10 mouse cellular contexts compared by ENCODE assay signal in the genomic region with DNA sequence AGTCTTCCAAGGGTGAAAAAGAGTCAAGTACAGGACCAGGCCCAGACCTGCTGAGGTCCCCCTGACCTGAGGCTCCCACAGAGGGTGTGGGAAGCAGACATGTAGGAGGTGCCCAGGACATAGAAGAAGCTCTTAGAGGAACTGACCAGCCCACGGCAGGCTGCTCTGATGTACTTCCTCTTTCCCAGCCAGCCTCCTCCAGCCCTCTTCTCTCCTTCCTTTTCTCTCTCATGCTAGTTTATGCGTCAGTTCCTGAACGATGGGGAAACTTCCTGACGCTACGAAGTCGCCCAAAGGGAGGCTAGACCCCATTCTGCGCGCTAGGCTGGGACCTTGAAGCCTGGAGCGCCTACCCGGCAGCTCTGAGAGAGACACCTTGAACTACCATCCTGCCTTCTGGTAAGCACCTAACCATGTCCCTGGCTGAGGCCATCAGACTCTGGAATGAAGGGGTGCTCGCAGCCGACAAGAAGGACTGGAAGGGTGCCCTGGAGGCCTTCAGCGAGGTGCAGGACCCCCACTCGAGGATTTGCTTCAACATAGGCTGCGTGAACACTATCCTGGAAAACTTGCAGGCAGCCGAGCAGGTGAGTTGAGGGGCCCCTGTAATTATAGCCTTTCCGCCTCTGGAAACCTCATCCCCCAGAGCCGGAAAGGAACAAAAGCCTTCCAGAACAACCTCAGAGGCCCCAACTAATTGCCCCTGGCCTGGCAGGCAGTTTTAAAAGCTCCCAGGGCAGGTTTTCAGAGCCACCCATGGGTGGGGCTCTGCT. TPM values are rescaled to one million over a fixed set of nuclear protein-coding genes. Genes with fewer than 3 reads are reported as not detected.
DNase-seq lines count a peak whose midpoint lies in the region; ATAC-seq and TF ChIP-seq lines count a peak whose summit lies in the region.
"Had no signal": no experiment of that assay in that cellular context is flagged by ENCODE, and none has a peak within 500 bp of the region (broad histone marks: within the 10 kb centered on the region; RNA-seq: fewer than 3 reads in every experiment).

No protein-coding gene starts in this region.

- H3K4me1 ChIP-seq in embryonic facial prominence, embryonic 13.5 days, result peaks cover 13% of the 10 kb centered on the region
- no peaks in the 10 kb centered on the region for H3K4me1 ChIP-seq in liver, postnatal 0 days (ENCODE audit: insufficient read depth)
- no peaks in the 10 kb centered on the region for H3K4me1 ChIP-seq in stomach, embryonic 15.5 days

- 49% methylated on average over 18 of the region's 18 CpGs for WGBS in embryonic facial prominence, embryonic 13.5 days
- WGBS in liver, postnatal 0 days (ENCODE audit: insufficient replicate concordance), result 29% methylated on average over 18 of the region's 18 CpGs
- WGBS in stomach, embryonic 15.5 days, result 71% methylated on average over 18 of the region's 18 CpGs

- no peak overlapping the region for H3K9ac ChIP-seq in embryonic facial prominence, embryonic 13.5 days
- H3K9ac ChIP-seq in liver, postnatal 0 days (replicated peaks), result peak overlapping the region; percentile 62
- H3K9ac ChIP-seq in stomach, embryonic 15.5 days, result no peak overlapping the region
- H3K9ac ChIP-seq: lung, embryonic 15.5 days had no signal

- no peaks in the 10 kb centered on the region for H3K36me3 ChIP-seq in embryonic facial prominence, embryonic 13.5 days
- no peaks in the 10 kb centered on the region for H3K36me3 ChIP-seq in liver, postnatal 0 days (replicated peaks; ENCODE audit: insufficient read depth, low read length)
- no peaks in the 10 kb centered on the region for H3K36me3 ChIP-seq in stomach, embryonic 15.5 days
- H3K36me3 ChIP-seq: lung, embryonic 15.5 days had no signal

- peak overlapping the region; percentile 40 for H3K27ac ChIP-seq in embryonic facial prominence, embryonic 13.5 days
- H3K27ac ChIP-seq in liver, postnatal 0 days (ENCODE audit: low read depth), result peak overlapping the region; percentile 80
- peak overlapping the region; percentile 51 for H3K27ac ChIP-seq in stomach, embryonic 15.5 days
- H3K27ac ChIP-seq: hindbrain, postnatal 0 days; lung, embryonic 15.5 days had no signal

- no peak overlapping the region for H3K4me2 ChIP-seq in embryonic facial prominence, embryonic 13.5 days
- H3K4me2 ChIP-seq in liver, postnatal 0 days (ENCODE audit: low read depth, low read length), result peak overlapping the region; percentile 51
- H3K4me2 ChIP-seq in stomach, embryonic 15.5 days, result no peak overlapping the region
- H3K4me2 ChIP-seq: lung, embryonic 15.5 days had no signal

- no peak overlapping the region for H3K4me3 ChIP-seq in embryonic facial prominence, embryonic 13.5 days
- peak overlapping the region; percentile 43 for H3K4me3 ChIP-seq in liver, postnatal 0 days (ENCODE audit: low read depth, low read length)
- H3K4me3 ChIP-seq in stomach, embryonic 15.5 days (replicated peaks), result no peak overlapping the region; the same call in 1 of the 2 replicates
- H3K4me3 ChIP-seq: lung, embryonic 15.5 days had no signal

- no peaks in the 10 kb centered on the region for H3K27me3 ChIP-seq in embryonic facial prominence, embryonic 13.5 days
- no peaks in the 10 kb centered on the region for H3K27me3 ChIP-seq in liver, postnatal 0 days (ENCODE audit: insufficient read depth, low read length)
- H3K27me3 ChIP-seq in stomach, embryonic 15.5 days (replicated peaks), result no peaks in the 10 kb centered on the region
- H3K27me3 ChIP-seq: lung, embryonic 15.5 days had no signal

- DNase-seq in lung, adult 18-20 months, result peak; percentile 41 to 64
- no peak for DNase-seq in lung, postnatal 10 days
- DNase-seq in liver, postnatal 0 days, result peak; percentile 41
- DNase-seq in left cerebral cortex, postnatal 25 days (ENCODE audit: low spot score in 2 of 2), result no peak
- no peak for DNase-seq in adrenal gland, postnatal 4 days (ENCODE audit: low spot score in 2 of 2)
- DNase-seq: right cerebral cortex, postnatal 4 days had no signal

- peak; percentile 31; the same call in 1 of the 2 replicates for TF ChIP-seq EP300 in liver, postnatal 0 days (IDR thresholded peaks at IDR 0.05; ENCODE audit: low read depth)

- no peak for TF ChIP-seq CTCF in liver, postnatal 0 days (IDR thresholded peaks at IDR 0.05; ENCODE audit: low read depth)

- ATAC-seq in embryonic facial prominence, embryonic 13.5 days (ENCODE audit: insufficient number of reproducible peaks, insufficient read depth, low FRiP score, low TSS enrichment, low read depth), result 0 out of 2 replicates have a peak, but pooled peaks have one; percentile 72
- ATAC-seq in liver, postnatal 0 days, result peak; percentile 64
- no peak; the same call in 1 of the 2 replicates for ATAC-seq in stomach, embryonic 15.5 days (ENCODE audit: insufficient read depth, low FRiP score, low read depth)
- ATAC-seq: hindbrain, postnatal 0 days had no signal

- H3K9me3 ChIP-seq in embryonic facial prominence, embryonic 13.5 days, result no peaks in the 10 kb centered on the region
- H3K9me3 ChIP-seq in liver, postnatal 0 days (ENCODE audit: low read length), result no peaks in the 10 kb centered on the region
- no peaks in the 10 kb centered on the region for H3K9me3 ChIP-seq in stomach, embryonic 15.5 days
- H3K9me3 ChIP-seq: lung, embryonic 15.5 days had no signal

- intact Hi-C loops in left cerebral cortex, postnatal 25 days (cut with DNase I), result no loop called here

RNA-seq across cellular contexts. Expression of gene Ncf2, which starts 7.8 kb away (rescaled TPM):
- polyA plus RNA-seq in embryonic facial prominence, embryonic 13.5 days (2015; fragmentation: Nextera tagmentation; extraction: Ambion mirVana), result 3.4 and 3.6 TPM in 2 replicates
- polyA plus RNA-seq in liver, postnatal 0 days (2015; fragmentation: Nextera tagmentation; extraction: Ambion mirVana), result 12.5 and 13.8 TPM in 2 replicates
- 6.1 and 7.0 TPM in 2 replicates for polyA plus RNA-seq in stomach, embryonic 15.5 days (2015; fragmentation: Nextera tagmentation; extraction: Ambion mirVana)
- 1 to 10 TPM; 4.1 to 4.7 TPM for total RNA-seq in left cerebral cortex, postnatal 25 days (2021)
- 1 to 10 TPM; 5.4 to 7.3 TPM for total RNA-seq in adrenal gland, postnatal 4 days (2021)

RNA-seq across cellular contexts. Expression of gene Arpc5, which starts 41.5 kb away (rescaled TPM):
- 217 and 249 TPM in 2 replicates for polyA plus RNA-seq in embryonic facial prominence, embryonic 13.5 days (2015; fragmentation: Nextera tagmentation; extraction: Ambion mirVana)
- polyA plus RNA-seq in liver, postnatal 0 days (2015; fragmentation: Nextera tagmentation; extraction: Ambion mirVana), result 157 and 162 TPM in 2 replicates
- 326 and 330 TPM in 2 replicates for polyA plus RNA-seq in stomach, embryonic 15.5 days (2015; fragmentation: Nextera tagmentation; extraction: Ambion mirVana)
- 100 to 1,000 TPM; 101 to 107 TPM for total RNA-seq in left cerebral cortex, postnatal 25 days (2021)
- 100 to 1,000 TPM; 120 to 124 TPM for total RNA-seq in adrenal gland, postnatal 4 days (2021)

RNA-seq across cellular contexts. Expression of gene Rgl1, which starts 41.7 kb away (rescaled TPM):
- 39.6 and 41.1 TPM in 2 replicates for polyA plus RNA-seq in embryonic facial prominence, embryonic 13.5 days (2015; fragmentation: Nextera tagmentation; extraction: Ambion mirVana)
- polyA plus RNA-seq in liver, postnatal 0 days (2015; fragmentation: Nextera tagmentation; extraction: Ambion mirVana), result 11.7 and 16.2 TPM in 2 replicates
- polyA plus RNA-seq in stomach, embryonic 15.5 days (2015; fragmentation: Nextera tagmentation; extraction: Ambion mirVana), result 41.5 and 41.7 TPM in 2 replicates
- total RNA-seq in left cerebral cortex, postnatal 25 days (2021), result 100 to 1,000 TPM; 121 to 148 TPM
- total RNA-seq in adrenal gland, postnatal 4 days (2021), result 10 to 100 TPM; 50.8 to 60.7 TPM

RNA-seq across cellular contexts. Expression of gene Apobec4, which starts 57.5 kb away (rescaled TPM):
- not detected in 2 replicates for polyA plus RNA-seq in embryonic facial prominence, embryonic 13.5 days (2015; fragmentation: Nextera tagmentation; extraction: Ambion mirVana)
- polyA plus RNA-seq in liver, postnatal 0 days (2015; fragmentation: Nextera tagmentation; extraction: Ambion mirVana), result not detected in 2 replicates
- 0.08 TPM in 1 of 2 replicates, not detected in the other for polyA plus RNA-seq in stomach, embryonic 15.5 days (2015; fragmentation: Nextera tagmentation; extraction: Ambion mirVana)
- not detected for total RNA-seq in left cerebral cortex, postnatal 25 days (2021)
- not detected for total RNA-seq in adrenal gland, postnatal 4 days (2021)
- total RNA-seq: hindbrain, postnatal 0 days had no signal
- polyA plus RNA-seq: hindbrain, postnatal 0 days had no signal

Comparison
In these comparisons a context has a peak if more than half of its experiments do, and no peak if none do; other contexts are left out.
1. DNase-seq: peak in lung, adult 18-20 months (2 of 2) and liver, postnatal 0 days (single experiment); none in lung, postnatal 10 days (single experiment), left cerebral cortex, postnatal 25 days (0 of 2) and adrenal gland, postnatal 4 days (0 of 2).
2. Peak in every context shown above with its lines, with median percentiles within 50 percentile points of each other: H3K27ac ChIP-seq.